Mouse (Mus musculus): ENCODE data around the gene Zkscan16.

Zkscan16 gene

DNA sequence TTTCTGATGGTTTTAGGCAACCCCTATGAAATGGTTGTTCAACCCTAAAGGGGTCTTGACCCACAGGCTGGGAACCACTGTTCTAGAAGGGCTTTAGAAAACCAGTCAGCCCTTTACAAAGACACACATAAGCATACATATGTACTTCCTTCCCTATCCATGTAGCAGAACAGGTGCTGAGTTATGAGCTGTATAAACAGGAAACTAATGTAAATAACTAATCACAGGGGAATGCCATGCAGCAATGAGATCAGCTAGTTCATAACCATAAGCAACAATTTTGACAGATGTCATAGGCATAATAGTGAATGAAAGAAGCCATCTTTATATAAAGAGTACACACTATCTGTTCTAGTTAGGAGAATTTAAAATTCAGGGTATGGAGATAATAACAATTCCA lies 1.8 kb upstream of the Zkscan16 start:
- DNase-seq: no peak

- DNase-seq: no peak
These were observed 486 bp upstream of the Zkscan16 start for GRCm38 (mm10) chr4:58942942-58943341.

DNA sequence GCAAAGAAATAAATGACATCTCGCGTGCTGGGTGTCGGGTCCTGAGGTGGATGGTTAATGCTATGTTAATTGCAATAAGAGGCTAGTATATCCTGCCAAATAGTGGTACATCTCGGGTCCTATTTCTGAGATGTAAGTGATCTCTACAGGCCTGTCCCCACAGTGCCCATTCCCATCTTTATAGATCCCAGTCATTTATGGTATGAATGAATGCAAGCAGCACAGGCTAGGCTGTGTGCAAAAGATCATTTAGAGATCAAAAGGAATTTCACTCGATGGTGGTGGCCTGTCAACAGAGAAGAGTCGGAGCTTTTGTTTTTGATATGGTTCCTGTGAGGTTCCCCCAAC lies 752 bp downstream of the Zkscan16 start:
- no peak for DNase-seq

GRCm38 (mm10) chr4:58944695-58945094 lies 1.3 kb downstream of the Zkscan16 start:
- peak; percentile 67 for DNase-seq

DNA sequence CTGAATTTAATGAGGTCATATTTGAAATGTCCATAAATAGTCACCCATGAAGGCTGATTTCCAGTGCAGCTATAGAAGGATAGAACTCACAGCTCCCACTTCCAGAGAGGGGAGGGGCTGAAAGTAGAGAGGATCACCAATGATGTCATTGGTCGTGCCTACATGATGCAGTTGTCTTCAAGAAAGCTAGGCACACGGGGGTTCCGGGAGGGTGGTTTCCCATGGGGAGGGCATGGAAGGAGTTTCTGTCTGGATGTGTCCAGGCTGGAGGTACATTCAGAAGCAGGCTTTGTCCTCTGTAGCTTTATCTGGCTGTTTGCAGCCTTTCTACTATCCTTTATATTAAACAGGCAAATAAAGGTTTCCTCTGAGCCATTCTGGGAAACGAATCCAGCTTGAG lies 5.0 kb downstream of the Zkscan16 start:
- DNase-seq: no peak

DNA sequence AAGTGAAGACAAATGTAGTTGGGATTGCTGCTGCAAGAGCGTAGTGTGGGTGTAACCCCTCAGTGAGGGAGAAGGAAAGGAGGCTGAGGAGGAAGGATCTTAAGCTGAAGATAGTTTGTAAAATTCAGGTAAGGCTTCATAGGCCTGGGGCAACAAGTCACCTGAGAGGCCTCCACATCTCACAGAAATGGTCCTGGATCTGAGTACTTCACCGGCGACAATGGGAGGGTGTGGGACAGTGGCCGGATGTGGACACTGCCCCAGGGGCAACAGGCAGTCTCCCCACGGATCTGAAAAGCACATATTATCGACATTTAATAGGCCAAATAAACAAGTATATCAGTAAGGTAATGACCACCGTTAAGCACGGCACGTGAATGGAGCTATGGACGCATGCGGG lies 9.2 kb downstream of the Zkscan16 start:
- no peak for DNase-seq

GRCm38 (mm10) chr4:58961719-58962118 lies 18.3 kb downstream of the Zkscan16 start:
- DNase-seq: no peak

- no peak for DNase-seq
These were observed 19.8 kb downstream of the Zkscan16 start for GRCm38 (mm10) chr4:58963271-58963670.

DNA sequence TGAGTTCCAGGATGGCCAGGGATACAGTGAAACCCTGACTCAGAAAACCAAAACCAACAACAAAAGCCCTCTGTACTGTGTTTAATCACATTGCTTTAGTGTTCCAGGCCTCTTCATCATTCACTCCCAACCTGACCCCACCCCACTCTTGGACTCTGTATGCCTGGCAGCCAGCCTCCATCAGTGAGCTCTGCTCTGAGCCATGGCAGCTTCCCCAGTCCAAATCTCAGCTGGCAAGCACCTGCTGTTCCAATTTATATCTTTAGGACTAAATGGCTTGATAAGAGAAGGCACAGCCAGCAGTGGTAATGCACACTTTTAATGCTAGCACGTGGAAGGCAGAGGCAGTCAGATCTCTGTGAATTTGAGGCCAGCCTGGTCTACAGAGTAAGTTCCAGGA lies 21.7 kb downstream of the Zkscan16 start:
- DNase-seq: no peak

DNA sequence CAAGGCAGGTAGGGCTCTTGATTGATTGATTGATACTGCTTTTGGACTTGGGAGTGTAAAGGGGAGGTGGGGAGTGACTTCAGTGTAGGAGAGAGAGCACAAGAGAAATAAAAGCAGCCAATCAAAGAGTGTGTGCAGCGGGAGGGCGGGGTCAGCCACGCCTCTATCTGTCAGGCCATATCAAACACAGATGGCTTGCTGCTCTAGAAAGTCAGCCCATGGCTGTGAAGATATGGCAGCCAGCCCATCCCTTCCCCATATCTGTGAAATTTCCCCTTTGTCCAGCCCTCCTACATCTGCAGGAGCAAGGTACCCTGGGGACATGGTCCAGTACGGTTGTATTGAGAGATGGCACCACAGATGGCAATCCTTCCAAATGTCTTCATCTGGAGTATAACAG lies 27.2 kb downstream of the Zkscan16 start:
- DNase-seq: no peak

DNA sequence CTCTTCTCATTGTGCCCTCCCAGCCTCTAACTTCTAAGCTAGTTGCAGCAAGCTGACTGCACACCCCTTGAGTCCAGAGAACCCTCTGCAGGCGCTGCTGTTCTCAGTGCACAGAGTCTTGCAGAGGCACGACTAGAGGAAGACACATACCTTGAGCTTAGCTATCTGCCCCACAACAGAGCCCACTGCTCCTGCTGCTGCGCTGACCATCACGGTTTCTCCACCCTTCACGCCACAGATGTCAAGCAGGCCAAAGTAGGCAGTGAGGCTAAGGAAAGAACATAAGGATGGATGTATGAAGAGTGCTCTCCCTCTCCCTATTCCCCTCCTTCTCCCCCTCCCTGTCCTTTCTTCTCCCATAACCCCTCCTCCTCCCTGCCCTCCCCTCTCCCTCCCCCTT lies 32.3 kb downstream of the Zkscan16 start:
- no peak for DNase-seq

GRCm38 (mm10) chr4:58981421-58981820 lies 38.0 kb downstream of the Zkscan16 start:
- no peak for DNase-seq

- DNase-seq: no peak
These were observed 39.4 kb downstream of the Zkscan16 start for GRCm38 (mm10) chr4:58982806-58983205.

GRCm38 (mm10) chr4:58985157-58985648 lies 41.8 kb downstream of the Zkscan16 start:
- DNase-seq: peak; percentile 69

GRCm38 (mm10) chr4:58986540-58987190 lies 43.2 kb downstream of the Zkscan16 start, which contains the start of gene Ptgr1:
Gene Ptgr1 (minus strand): TSS chr4:58987119.
- DNase-seq: peak; percentile 82

- DNase-seq: no peak
These were observed 46.0 kb downstream of the Zkscan16 start for GRCm38 (mm10) chr4:58989303-58989898.

GRCm38 (mm10) chr4:58990609-58991434 lies 47.4 kb downstream of the Zkscan16 start:
- DNase-seq: no peak

DNA sequence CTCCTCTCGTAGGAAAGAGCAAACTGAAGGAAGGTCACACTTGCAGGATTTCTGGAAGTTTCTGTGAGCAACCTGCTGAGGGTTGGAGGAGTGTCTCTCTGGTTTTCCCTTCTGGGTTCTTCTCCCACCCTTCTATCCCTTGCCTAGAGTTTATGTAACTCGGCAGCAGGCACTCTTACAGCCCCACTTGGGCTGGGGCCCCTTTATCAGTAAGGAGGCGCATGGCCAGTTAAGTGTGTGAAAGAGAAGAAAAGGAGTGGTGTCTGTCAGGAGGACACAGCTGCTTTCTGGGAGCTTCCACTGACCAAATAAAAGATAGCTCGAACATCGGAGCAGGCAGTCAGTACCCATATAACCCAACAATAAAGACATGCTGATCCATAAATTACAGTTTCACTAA lies 48.8 kb downstream of the Zkscan16 start:
- no peak for DNase-seq

DNA sequence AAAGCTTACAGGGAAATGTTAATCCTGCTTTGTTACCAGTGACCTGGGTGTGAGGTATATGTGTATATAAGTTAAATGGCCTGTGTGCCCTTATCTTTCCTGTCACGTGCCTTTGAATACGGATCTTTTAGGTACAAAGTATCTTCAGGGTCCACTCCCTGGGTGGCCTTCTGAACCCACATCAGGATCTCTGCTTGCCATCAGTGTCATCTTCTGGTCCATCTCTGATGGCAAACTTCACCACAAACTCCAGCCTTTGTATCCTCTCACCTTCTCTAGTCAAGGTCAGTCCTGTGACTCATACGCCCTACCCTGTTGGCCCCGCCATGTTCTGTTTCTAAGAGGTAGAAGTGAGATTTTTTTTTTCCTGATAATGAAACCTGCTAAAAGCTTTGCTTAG lies 51.3 kb downstream of the Zkscan16 start, which contains the start of gene Dnajc25:
Gene Dnajc25, plus strand, starts transcription at position 301 of the 400 bp plus-strand sequence.
- no peak for DNase-seq

DNA sequence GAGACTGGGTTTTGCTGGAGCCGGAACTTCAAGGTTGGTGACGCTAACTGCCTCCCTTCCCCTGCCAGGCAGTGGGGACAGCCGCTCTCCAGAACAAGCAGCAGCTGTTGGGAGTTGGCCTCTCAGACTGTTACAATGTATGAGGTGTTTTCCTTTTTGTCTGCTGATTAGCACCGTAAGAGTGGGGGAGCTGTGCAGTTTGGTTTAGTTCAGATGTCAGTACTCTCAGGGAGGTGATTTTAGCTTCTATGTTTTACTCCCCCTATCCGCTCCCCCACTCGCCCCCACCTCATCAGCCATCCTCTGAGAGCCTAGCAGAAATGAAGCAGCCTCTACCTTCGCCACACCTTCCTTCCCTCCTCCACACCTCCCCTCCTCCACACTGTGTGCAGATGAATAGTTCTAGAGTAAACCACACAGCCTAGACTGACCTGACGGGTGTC lies 51.8 kb downstream of the Zkscan16 start:
- no peak for DNase-seq

GRCm38 (mm10) chr4:58997081-58997480 lies 53.7 kb downstream of the Zkscan16 start:
- no peak for DNase-seq

DNA sequence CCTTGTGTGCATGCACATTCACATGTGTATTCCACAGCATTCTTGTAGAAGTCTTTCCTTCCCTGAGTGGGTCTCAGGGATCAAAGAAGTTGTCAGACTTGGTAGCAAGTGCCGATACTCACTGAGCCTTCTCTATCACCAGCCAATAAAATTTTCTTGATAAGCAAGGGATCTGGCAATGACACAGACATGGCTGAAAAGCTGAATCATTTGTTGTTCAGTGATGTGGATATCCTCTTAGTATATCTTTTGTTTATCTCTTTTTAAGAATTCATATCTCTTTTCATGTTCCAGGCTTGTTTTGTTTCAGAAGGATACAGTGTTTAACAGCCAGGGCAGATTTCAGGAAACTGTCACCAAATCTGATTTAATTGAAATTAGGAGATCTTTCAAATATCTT lies 55.3 kb downstream of the Zkscan16 start:
- DNase-seq: no peak

DNA sequence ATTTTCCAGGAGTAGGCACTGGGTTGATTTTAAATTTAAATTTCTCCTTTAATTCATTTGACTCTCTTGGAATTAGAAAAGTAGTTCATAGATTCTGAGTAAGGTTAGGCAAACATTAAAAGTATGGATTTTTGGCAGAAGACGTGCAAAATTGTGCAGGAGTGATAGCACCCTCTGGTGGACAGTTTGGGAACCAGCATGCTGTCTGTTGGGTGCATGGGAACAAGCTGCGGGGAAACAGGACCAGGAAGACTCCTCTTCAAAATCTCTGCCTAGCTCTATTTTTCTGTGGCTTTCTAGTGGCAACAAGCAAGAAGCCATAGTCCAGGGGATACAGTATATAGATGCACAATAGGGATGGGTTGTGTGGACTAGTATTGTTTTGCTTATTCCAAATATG lies 56.3 kb downstream of the Zkscan16 start:
- peak; percentile 74 for DNase-seq

DNA sequence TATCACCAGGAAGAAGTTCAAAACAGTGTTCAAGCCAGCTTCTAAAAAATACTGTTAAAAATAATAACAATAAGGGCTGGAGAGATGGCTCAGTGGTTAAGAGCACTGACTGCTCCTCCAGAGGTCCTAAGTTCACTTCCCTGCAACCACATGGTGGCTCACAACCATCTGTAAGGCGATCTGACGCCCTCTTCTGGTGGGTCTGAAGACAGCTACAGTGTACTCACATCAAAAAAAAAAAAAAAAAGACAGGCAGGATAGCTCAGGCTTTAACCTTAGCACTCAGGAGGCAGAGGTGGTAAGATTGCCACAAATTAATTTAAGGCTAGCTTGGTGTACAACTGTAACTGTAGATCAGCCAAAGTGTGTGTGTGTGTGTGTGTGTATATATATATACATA lies 57.2 kb downstream of the Zkscan16 start:
- DNase-seq: peak; percentile 13
